Mouse (Mus musculus) T-helper 1 cell (primary cell): Measurements from ENCODE around the gene Ywhaq.

Experiments used
- in situ Hi-C: fragments of 300-600 bp; cut with MboI, MseI; formaldehyde crosslinking; loops from one replicate; pipeline ENCODE4 v1.15.1; 2025; ENCODE audit warnings: high pct_unique_total_duplicates

The Ywhaq gene

GRCm38 (mm10) chr12:21417100-21418070, at the start of gene Ywhaq:
Gene Ywhaq (minus strand): TSS chr12:21417637.
- in situ Hi-C loops, result loop anchor here (5.0 kb wide), 2 partner anchors 35 to 40 kb away; no protein-coding TSS in a partner anchor

GRCm38 (mm10) chr12:21463448-21463891, 46.0 kb upstream of the Ywhaq start:
- in situ Hi-C loops, result no loop called here

GRCm38 (mm10) chr12:21462658-21463057, 45.2 kb upstream of the Ywhaq start:
- in situ Hi-C loops, result no loop called here

DNA sequence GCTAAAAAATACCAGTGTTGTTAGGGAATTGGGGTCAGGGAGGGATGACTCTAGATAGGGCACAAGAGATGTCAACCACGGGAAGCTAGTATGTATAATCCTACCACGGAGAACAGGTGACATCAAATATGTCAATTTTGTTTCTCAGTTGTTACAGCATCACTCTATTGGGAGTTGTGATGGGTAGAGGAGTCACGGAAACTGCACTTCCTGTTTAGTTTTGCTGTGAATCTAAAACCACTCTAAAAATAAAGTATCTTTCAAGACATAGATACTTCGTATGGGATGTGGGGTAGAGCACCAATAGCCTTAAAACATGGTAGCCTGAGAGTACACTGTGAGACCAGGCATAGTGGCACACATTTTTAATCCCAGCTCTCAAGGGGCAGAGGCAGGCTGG, 42.2 kb upstream of the Ywhaq start:
- in situ Hi-C loops, result no loop called here

- in situ Hi-C loops, result no loop called here
Measured at GRCm38 (mm10) chr12:21456021-21456420, 38.6 kb upstream of the Ywhaq start.

GRCm38 (mm10) chr12:21451752-21452151, 34.3 kb upstream of the Ywhaq start:
- in situ Hi-C loops, result loop anchor here (5.0 kb wide), 1 partner anchor 34 kb away; the partner anchor contains the start of gene Ywhaq

DNA sequence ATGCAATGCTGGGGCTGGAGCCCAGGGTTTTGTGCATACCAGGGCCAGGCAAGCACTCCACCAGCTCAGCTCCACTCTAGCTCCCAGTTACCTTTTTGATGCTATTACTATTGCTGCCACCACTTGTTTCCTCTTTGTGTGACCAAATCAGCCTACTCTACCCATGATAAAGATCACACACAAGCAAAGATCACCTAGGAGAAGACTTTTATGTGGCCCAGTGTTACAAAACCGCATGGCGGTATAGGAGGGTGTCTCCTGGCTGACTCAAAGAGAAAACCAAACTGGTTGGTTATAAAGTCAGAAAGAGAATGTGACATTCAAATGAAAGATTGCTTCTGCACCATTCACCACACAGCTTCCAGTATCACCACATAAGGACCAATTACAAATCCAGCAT, 33.9 kb upstream of the Ywhaq start:
- in situ Hi-C loops, result loop anchor here (5.0 kb wide), 1 partner anchor 34 kb away; the partner anchor contains the start of gene Ywhaq

- in situ Hi-C loops, result no loop called here
Measured at GRCm38 (mm10) chr12:21443783-21444182, 26.3 kb upstream of the Ywhaq start.

GRCm38 (mm10) chr12:21441870-21442269, 24.4 kb upstream of the Ywhaq start:
- in situ Hi-C loops, result no loop called here

GRCm38 (mm10) chr12:21439428-21439827, 22.0 kb upstream of the Ywhaq start:
- in situ Hi-C loops, result no loop called here

DNA sequence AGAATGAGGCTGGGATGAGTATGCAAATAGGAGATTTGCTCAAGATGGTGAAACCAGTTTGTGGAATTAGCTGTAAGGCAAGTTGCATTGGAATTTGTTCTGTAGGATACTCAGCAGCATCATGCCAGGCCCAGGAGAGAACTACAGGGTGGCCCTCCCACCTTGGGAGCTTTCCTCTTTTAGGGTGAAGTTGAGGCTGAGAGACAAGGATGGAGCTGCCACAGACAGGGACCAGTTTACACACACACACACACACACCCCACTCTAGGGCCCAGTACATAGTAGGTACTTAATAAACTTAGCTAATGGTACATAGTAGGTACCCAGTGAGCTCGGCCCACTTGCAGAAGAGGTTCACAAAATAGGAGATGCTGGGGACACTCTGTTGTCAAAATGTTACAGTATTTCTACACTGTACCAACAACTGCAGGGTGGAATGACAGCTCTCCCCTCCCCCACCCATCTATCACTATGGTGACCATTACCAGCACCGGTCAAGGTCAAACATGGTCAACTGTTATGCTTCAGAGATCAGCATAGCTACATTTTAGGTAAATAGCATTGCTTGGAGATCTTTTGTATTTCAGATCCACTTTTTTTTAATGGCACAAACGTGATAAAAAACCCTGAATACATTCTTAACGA, 21.4 kb upstream of the Ywhaq start:
- in situ Hi-C loops, result no loop called here

DNA sequence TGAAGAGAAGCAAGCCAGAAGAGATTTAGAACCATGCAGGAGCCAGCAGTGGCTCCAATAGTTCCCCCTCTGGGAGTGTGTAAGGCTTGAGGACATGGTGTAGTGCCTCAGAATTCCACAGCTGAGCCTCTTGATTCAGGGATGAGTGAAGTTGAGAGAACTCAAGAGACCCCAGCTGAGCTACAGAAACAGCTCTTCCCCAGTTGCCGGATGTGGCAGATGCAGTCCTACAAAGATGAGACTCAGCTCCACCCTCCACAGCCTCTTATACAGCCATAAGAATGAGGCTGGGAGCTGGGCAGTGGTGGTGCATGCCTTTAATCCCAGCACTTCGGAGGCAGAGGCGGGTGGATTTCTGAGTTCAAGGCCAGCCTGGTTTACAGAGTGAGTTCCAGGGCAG, 20.9 kb upstream of the Ywhaq start:
- in situ Hi-C loops, result no loop called here

- in situ Hi-C loops, result no loop called here
Measured at GRCm38 (mm10) chr12:21431950-21432349, 14.5 kb upstream of the Ywhaq start.

DNA sequence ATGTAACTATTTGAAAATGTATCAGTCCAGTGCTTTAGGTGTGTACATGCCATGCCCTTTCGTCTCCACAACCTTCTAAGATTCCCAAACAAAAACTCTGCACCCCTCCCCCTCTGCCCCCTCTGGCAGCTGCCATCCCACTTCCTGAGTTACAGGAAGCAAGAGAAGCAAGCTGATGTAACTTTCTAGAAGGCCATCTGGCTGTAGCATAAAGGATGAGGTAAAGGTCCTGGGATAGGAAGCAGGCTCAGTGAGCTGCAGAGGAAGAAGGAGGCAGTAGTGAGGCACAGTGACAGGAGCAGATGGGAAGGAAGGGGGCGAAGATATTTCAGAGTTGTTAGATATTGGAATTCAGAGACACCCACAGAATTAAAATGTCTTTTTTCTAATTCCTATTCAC, 13.6 kb upstream of the Ywhaq start:
- in situ Hi-C loops, result no loop called here

DNA sequence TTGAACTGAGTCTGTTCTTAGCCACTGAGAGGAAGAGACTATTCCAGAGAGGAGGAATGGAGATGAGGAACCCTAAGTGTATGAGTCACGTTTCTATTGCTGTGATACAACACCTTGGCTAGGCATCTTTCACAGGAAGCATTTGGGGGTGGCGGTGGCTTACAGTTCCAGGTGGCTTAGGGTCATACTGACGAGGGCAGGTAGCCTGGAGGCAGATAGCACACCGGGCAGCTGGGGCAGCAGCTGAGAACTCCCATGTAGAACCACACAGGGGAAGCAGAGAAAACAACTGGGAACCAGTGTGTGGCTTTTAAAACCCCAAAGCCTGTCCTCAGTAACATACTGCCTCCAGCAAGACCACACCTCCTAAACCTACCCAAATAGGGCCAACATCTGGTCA, 12.7 kb upstream of the Ywhaq start:
- in situ Hi-C loops, result no loop called here

DNA sequence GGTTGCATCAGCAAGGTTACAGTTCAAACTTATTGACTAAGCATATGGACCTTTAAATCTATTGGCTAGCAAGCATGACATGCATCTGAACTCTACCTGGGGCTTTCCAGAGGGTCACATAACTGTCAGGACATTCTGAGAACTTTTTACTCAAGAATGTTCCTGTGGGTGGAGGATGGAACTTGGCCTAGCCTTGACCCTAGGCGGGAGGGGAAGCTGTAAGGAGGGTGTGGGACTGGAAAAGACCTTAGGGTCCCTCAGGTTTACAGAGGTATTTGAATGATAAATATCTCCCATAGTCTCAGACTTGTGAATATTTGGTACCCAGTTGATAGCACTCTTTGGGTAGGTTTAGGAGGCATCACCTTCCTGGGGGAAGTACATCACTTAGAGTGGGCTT, 11.6 kb upstream of the Ywhaq start:
- in situ Hi-C loops, result no loop called here

GRCm38 (mm10) chr12:21426065-21426940, 8.9 kb upstream of the Ywhaq start:
- in situ Hi-C loops, result no loop called here

GRCm38 (mm10) chr12:21424683-21425082, 7.2 kb upstream of the Ywhaq start:
- in situ Hi-C loops, result no loop called here

GRCm38 (mm10) chr12:21418621-21419131, 1.2 kb upstream of the Ywhaq start:
- in situ Hi-C loops, result loop anchor here (5.0 kb wide), 2 partner anchors 34 to 41 kb away; no protein-coding TSS in a partner anchor

DNA sequence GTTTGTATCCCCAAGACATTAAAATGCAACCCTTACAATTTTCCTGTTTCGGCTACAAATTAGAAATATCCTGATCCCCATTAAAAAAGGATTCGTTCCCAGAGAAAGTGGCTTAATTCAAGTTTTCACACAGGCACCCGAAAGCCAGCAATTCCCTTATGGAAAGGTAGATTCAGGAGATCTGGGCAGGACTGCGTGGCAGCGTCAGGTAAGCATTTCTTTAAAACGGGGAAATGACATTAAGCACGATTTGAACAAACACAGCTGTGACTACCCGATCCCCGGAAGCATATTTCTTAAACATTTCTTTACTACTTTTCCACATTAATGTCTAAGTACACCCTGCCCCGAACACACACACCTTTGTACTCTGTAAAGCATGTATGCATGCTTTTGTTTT, 646 bp upstream of the Ywhaq start:
- in situ Hi-C loops, result loop anchor here (5.0 kb wide), 2 partner anchors 34 to 41 kb away; no protein-coding TSS in a partner anchor

GRCm38 (mm10) chr12:21416506-21416905, 931 bp downstream of the Ywhaq start:
- in situ Hi-C loops, result loop anchor here (5.0 kb wide), 2 partner anchors 36 to 39 kb away; no protein-coding TSS in a partner anchor
